Mouse (Mus musculus): ENCODE measurements around the gene Tmem212.
"Not testable (repeated sequence)": the region's sequence is repeated elsewhere in the genome, so short reads cannot be mapped to it uniquely, and the experiment has no call there.

Gene Tmem212

DNA sequence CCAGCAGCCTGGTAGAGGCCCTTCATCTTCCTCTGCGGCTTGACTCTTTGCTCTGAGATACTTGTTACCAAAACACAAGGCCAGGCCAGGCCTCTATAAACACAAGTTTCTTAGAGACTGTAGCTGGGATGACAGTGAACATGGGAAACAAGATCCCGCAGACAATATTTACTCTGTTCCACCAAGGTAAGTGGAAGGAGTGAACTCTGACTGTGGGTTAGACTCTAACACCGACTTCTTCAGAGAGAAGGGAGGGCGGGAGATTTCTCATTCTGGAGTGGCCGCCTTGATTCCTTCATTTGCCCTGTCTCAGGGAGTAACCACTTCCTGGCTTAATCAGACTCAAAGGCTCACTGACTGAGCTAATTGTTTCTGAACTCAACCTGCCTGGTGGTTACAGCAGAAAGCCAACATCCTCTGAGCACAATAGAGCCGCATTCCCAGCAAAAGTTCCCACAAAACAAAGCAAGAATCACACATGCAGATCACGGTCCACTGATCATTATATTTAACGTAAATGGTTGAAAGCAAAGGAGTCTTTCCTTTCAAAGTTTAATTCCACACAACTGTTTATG, at the start of gene Tmem212:
TSS of gene Tmem212 (minus strand) at position 51 of the 575 bp plus-strand sequence.
- DNase-seq = no peak

DNA sequence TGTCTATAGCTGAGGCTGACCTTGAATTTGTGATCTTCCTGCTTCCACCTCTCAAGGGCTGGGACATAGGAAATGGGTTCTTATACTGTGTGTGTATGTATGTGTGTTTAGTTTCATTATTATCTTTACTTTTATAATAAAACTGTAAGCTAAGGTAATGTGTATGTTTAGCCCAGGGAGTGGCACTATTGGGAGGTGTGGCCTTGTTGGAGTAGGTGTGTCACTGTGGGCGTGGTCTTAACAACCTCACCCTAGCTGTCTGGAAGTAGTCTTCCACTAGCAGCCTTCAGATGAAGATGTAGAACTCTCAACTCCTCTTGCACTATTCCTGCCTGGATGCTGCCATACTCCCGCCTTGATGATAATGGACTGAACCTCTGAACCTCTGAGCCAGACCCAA, 49.2 kb upstream of the Tmem212 start:
- not testable (repeated sequence) for DNase-seq

DNA sequence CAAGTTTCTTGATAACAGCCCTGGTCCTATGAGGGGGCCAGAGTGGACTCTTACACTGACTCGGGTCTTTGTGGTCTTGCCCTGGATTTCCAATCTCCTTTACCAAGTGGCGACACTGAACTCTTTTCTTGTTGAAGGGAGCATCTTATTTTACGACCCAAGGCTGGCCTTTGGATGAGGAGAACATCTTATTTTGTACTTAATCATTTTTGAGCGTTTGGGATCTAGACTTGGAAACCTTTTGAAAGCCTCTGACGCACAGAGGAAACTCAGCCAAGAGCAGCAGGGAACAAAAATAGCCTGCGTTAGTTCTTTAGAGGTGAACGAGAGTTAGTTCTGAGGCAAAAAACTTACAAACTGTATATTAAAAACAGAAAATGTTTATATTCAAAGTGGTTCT, 46.8 kb upstream of the Tmem212 start:
- DNase-seq = no peak

DNA sequence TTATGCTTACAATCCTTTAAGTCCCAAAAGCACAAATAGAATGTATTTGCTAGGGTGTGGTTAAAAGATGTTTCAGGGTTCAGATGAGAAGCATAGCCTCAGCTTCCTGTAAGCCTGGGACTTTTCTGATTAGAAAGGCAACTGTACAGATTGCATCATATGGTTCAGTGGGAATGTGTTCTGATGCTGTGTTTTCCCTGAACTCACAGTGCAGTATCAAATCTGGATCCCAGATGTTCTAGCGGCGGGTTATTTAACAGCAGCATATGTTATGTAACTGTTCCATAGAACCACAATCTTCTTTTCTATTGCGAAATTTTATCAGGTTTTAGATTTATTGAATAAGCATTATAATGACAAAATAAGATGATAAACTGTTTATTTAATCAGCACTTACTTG, 45.5 kb upstream of the Tmem212 start:
- no peak for DNase-seq

DNA sequence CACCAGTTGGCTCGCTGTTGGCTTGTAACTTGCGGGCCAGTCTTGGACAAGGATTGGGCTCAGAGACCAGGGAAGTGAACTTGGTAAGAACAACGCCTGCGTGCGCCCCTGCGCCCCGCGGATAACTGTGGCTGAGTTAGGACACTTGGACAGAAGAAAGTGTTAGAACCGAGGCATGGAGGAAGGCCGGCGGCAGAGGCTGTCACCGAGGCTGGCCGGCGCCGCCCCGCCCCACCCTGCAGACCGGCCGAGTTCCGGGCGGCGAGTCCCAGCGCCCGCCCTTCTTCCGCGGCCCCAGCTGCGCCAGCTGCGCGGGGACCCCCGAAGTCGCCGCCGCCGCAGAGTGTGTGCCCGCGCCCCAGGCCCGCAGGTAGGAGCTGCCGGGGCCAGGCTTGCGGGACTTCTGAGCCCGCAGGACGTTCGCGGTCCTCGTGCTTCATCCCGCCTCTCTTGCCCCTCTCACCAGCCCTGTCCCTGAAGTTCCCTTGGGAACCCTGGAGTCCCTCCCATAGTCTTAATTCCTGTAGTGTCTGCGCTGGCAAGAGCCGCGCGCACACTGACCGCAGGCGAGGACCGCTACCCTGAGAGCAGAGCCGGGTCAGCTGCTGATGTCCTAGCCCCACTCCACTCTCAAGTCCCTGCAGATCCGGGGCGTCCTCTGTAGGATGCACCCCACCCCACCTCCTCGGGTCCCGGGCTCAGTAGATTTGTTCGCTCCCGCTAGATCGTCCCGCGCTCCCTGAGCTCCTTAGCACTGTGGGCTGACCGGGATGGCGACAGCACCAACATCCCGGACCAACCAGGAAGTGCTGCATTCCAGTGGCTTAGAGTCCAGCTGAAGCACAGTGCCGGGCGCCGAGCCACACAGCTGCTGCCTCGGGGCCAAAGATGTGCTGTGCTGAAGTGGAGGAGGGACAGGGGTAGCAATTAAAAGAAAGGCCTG, 42.5 kb upstream of the Tmem212 start, which contains the start of gene Pld1:
TSS of gene Pld1 (plus strand) at position 315 of the 943 bp plus-strand sequence.
- peak; percentile 22 to 23 for DNase-seq

DNA sequence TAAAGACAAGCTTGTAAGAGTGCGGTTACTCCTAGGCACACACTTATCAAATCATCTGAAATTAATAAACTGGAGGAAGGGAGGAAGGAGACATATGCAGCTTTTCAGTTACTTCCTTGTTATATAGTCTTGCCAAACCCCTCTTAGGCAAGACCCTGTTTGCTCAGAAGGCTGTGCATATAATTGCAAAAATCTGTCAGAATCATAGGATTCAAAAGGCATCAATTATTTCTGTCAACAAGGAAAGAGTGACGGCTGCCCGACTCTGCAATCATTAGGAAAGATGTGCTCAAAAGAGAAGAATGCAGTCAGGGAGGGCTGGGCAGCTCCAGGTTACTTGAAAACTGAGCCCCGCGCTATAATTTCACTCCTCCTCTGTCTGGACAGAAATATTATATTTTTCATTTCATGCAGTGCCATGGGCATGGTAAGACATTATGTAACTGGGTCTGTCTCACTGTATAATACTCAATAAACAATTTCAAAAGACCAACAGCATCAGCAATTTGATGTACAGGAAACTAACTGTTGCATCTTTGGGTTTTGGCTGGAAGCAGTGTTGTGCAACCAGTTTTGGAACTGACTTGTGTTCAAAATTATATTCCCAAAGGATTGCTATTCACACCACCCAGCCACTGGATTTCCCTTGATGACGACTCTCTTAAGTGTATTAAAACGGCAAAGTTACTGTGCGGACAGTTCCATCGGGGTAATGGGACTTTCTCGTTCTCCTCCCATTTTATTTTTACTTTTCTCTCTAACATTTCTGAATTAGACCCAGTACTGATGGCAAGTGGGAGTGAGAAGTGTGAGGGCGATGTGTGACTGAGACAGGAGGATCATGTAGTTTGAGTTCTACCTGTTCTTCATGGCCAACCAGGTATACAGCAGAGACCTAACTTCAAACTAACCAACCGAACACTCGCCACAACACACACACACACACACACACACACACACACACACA, 41.3 kb upstream of the Tmem212 start:
- no peak for DNase-seq

DNA sequence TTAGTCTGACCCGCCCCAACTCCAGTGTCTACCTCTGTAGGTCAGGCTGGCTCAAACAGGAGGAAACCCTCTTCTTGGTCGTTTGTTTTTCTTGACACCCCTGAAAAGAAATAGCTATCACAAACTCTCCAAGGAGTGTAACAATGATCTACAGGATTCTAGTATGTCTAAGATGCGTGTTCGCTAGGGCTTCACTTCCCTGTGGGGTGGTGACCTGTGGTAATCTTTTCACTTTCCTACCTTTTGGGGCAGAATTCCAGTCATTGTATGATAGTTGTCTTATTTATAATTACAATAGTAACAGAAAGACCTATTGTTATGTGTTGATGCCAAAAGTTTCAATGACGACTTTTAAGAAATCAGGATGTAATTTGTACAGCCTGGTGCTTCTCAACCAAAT, 40.6 kb upstream of the Tmem212 start:
- no peak for DNase-seq

DNA sequence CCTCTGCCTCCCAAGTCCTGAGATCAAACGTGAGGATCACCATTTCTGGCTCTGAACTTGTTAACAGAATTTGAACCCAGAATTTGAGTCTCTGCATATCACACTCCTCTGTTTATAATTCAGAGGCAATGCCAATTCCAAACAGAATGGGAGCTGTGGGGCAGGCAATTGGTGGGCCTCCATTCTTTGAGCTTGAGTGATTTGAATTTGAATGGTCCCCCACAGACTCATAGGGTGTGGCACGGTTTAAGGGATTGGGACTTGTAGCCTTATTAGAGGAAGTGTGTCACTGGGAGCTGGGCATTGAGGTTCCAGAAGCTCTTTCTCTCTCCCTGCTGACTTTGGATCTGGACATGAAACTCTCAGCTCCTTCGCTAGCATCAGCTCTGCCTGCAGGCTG, 39.5 kb upstream of the Tmem212 start:
- no peak for DNase-seq

DNA sequence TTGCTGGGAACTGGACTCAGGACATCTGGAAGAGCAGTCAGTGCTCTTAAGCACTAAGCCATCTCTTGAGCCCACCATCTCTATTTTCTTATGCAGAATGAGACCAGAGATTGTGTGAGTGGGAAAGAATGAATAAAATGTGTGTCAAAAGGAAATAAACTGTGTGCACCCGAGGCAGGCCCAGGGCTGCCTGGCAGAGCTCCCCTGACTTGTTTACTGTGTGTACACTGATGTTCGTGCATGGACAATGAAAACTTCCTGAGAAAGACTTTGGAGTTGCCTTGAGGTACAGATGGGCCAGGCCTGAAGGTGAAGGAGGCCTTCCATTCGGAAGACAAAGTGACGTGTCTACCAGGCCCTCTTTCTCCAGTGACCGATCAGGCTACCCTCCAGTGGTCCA, 36.2 kb upstream of the Tmem212 start:
- no peak for DNase-seq

DNA sequence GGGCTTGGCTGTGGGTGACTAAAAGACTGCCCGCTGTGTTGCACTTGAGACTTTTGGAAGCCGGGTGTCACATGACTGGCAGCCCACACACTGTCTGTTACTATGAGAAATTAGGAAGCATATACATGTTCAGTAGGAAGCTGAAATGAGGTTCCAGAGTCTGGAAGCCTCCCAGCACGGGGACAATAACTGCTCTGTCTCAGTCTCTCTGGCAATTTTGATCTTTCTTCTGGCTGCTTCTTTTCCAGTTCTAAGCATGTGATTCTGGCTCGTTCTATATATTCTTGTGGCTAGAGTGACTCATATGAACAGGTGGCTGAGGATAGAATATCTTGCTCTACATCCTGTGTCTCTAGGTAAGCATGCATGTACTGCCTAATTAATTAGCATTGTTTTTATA, 33.1 kb upstream of the Tmem212 start:
- no peak for DNase-seq

DNA sequence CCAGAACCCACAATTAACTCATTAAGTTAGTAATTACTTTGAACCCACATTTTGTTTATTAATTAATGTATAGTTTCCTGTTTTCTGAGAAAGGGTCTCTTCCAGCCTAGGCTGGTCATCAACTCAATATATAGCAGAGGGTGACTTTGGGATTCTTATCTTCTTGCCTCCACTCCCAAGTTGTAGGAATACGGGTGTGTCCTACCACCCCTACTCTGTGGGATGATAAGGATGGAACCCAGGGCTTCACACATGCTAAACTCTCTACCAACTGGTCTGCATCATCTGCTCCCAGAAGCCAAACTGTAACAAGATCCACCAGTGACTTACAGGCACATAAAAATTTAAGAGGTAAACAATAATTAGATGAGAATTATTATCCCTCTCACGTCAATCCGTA, 27.9 kb upstream of the Tmem212 start:
- no peak for DNase-seq

DNA sequence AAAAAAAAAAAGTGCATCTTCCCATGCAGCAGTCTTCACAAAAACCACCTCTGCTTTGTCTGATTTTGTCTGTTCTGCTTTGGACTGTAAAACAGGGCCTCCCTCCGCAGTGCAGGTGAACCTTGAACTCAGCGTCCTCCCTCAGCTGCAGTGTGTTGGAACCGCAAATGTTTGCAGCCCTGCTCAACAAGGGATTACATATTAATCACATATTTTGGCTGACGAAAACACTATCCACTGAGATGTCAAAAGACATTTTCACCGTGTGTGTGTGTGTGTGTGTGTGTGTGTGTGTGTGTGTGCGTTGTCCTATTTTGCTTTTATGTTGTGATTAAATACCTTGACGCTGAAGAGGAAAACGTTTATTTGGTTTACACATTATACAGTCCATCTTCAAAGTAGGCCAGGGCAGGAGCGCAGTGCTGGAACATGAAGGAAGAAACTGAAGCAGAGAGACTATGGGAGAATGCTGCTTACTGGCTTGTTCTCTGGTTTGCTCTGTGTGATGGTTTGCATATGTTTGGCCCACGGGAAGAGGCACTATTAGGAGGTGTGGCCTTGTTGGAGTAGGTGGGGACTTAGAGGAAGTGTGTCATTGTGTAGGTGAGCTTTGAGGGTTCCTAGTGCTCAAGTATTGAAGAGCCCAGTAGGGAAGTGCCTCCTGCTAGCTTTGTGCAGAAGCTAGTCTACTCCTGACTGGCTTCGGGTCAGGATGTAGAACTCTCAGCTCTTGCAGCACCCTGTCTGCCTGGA, 25.3 kb upstream of the Tmem212 start:
- no peak for DNase-seq

DNA sequence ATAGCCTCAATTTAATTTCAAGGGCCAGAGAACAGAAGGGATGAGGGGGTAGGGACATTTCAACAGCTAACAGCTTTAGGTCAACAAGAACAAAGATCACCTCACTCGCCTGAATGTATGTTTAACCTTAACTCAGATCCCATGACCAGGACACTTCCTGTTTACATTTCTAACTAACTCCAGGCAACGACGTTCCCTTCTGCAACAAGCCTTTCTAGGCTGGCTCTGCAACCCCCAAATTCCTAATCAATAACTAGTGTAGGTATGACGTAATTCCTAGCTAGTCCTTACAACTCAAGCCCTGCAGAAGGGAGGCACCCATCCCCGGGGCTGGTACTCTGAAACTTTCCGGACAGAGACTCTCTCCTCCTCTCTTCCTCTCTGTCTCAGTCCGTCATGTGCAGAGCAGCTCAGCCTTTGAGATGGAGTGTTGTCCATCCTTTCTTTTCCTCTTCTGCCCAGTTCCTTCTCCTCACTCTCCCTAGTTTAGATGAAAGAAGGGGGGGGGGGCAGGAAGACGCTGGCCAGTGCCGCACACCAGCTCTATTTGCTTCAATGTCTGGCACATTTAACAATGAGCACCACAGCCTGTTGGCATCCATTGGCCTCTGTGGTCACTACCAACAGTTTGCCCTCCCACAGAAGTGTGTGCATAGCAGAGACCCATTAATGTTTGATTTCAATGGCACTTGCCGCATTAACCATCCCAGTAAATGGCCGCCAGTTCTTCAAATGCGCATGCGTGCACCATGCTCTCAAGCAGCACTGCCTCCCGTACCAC, 22.7 kb upstream of the Tmem212 start:
- DNase-seq = no peak

DNA sequence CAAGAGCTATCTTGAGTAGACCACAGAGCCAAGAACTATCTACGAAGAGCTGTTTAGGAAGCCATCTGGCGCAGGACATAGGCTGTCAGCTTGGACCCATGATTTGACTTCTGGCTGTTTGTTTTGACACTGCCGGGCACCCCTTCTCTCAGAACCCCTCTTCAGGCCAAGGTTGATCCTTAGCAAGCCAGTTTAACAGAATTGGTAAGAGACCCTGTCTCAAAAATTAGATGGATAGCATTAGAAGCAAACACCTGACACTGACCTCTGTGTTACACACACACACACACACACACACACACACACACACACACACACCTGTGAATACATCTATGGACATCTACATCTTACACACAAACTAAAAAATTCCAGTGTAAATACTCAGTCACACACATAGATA, 12.8 kb upstream of the Tmem212 start:
- DNase-seq = no peak

DNA sequence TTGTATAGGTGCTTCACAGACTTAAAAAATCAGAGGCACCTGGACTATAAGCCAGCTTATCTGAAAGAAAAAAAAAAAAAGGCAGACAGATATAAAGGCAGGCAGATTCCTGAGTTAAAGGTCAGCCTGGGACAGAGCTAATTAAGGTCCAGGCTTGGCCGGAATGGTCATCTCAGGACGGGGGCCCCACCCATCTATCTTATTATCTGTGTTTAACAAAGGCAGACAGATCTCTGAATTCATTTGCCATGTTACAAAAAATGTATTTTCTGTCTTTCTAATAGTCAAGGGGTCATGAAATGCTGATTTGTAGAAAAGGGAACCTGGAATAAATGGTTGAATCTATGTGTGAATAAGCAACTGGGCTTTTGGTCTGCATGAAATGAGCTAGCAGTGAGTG, 12.1 kb upstream of the Tmem212 start:
- no peak for DNase-seq

DNA sequence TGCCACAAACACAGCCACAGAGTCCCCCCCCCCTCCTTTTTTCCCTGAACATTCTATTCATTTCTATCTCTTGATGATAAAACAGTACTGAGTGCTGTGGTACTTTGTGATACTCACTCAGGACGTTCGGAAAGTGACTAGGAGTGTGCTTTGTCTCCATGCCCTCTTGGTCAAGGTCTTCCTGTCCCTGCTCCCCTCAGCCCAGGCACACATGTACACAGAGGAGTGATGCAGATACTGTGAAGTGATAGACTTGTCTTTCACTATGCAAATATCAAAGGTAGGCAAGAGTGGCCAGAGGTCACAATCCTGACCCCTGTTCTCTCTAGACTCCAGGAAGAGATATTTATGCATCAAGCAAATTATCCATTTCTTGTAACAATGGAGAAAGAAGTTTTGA, 11.1 kb upstream of the Tmem212 start:
- no peak for DNase-seq

DNA sequence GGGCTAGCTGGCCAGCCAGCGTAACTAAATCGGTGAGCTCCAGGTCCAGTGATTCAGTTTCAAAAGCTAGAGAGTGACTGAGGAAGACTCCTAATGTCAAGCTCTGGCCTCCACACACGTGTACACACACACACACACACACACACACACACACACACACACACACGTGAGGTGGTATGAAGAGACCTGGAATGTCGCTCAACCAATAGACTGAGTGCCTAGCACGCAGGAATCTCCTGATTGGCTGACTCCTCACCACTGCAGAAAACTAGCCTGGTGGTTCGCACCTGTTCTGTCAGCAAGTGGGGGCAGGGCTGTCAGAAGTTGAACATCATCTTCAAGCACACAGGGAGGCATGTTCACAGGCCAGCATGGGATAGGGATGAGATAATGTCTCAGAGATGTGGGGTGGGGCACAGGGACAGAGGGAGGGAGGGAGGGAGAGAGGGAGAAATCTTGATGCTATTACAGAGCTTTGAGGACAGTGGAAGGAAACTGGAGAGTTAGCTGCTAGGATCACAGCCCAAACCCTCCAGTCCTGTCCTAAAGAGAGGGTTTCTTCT, 10.6 kb upstream of the Tmem212 start:
- DNase-seq = no peak

DNA sequence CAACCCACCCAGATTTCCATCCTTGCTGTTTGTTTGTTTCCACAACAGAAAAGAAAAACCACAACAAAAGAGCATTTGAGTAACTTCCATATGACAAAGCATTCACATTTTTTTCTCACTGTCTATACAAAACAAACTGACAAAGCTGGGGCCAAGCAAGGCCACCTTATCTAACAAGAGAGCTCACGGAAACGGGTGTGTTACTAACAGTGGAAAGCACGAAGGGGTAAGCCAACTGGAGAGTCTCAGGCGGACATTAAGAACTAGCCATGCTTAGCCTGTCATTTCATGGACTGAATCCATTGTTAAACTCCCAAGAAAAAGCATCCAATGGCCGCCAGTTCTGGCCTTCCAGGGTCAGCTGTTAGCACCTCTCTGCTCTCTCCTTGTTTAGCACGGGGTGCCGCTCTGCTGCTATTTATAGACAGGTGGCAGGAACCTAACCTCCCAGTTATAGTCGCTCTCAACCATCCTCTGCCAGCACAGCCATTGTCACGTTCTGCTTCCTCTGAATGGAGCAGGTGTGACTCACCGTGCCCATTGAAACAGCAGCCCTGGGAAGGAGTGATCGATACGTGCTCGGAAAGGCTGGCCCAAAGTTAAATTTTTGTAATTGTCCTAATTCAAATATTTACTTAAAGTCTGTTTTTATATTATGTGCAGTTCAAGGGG, 8.6 kb upstream of the Tmem212 start:
- no peak for DNase-seq

DNA sequence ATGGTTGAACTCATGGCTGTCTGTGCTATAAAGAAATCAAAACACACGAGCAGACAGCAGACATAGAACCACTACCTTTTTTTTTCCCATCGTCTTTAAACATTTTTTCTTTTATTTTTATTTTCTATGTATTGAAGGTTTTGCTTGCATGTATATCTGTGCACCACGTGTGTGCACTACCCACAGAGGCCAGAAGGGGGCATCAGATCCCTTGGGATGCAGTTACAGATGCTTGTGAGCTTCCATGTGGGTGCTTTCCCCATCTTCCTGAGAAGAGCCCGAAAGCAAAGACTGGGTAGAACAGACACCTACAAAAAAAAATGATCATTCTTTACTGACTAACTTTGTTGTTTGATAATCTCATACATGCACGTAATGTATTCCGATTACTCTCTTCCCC, 5.7 kb upstream of the Tmem212 start:
- DNase-seq = no peak

DNA sequence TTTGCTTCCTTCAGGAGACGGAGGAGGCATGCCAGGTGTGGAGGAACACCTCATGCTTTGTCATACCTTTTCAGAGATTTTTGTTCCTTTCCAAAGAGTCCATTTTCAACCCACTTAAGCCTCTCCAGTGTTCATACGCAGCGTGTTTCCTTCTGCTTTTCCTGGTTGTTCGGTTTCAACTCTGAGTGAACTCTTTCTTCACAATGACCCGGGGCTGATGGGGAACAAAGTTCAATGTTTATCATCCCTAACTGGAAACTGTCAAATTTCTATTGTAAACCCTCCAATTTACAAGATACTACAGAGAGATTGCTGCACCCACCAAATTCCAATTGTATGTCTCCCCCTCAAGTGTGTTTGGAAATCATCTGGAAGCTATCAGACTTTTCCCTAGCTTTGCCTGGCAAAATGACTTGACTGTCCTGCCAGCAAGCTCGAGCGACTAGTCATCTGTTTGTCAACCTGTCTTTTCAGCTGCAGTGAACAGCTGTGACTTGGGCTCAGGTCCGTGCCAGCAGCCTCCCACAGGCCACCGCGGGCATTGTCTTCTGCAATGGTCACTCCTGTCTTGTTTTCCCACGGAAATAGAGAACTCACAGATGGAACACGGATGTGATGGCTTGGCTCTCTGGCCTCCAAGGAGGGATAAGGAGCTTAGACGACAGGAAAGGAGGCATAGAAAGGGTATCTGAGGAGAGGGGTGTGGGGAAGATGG, 3.0 kb upstream of the Tmem212 start:
- no peak for DNase-seq
